Mouse (Mus musculus): Measurements from ENCODE around the gene Gm17079. TPM values are rescaled to one million over a fixed set of nuclear protein-coding genes. Genes with fewer than 3 reads are reported as not detected.
"Not testable (repeated sequence)": the region's sequence is repeated elsewhere in the genome, so short reads cannot be mapped to it uniquely, and the experiment has no call there.

The Gm17079 gene
- total RNA-seq (2015; ENCODE audit: low replicate concordance), result not detected in 2 replicates
- 0.68 TPM in 1 of 2 replicates, not detected in the other for total RNA-seq (2017; ENCODE audit: low replicate concordance)

DNA sequence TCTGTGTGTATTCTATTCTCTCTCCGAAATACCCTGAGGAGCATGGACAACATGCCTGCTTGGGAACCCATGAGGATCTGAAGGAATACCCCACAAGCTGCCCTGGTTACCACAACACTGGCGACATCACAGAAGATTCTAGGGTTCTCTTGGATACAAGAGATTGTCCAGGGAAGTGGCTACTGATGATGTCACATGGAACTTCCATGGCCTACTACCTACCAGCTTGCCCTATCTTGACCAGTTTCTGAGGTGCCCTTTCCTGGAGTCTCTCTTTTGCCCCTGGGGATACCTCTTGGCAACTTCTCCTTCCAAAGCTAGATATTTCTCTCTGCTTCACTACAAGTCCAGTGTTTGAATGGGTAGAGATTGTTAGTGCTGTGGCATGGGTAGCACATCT, at the start of gene Gm17079:
Gene Gm17079, minus strand, starts transcription at position 101 of the 400 bp plus-strand sequence.
- not testable (repeated sequence) for ATAC-seq (replicated peaks; ENCODE audit: low FRiP score, poor library complexity, severe bottlenecking)

DNA sequence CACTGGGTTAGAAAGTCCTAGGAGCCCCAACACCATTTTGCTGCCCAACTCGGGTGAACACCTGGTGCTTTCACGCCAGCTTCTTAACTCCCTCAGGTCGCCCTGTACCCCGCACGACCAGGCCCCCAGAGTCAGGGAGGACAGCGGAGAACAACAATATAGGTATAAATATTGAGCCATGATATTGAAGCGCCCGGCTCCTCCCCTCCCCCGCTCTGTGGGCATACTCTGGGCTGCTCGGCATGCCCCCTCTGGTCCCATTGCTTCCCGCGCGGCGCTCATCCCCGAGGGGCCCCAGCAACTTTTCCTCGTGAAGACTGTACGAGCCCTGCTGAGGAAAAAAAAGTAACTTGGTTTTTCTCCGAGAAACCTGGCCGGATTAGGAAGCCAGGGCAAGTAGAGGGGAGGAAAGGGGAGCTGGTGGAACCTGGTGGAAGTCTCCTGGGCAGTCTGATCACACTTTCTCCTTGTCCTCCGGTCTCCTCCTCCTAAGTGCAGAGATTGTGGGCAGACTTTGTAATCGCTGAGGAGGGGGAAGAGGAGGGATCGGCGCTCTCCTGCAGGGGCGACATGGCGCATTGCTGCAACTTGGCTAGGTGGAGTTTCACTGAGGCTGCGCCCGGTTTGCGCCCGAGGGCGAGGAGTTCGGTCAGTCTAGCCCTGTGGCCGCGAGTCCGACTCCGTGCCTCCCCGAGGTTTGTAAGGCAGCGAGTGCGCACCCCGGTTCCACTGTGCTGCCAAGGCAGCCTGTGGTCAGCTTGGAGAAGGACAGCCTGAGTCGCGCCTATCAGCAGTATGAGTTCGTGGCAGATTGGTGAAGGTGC, 45.3 kb upstream of the Gm17079 start:
- no peak for ATAC-seq (replicated peaks; ENCODE audit: low FRiP score, poor library complexity, severe bottlenecking)

DNA sequence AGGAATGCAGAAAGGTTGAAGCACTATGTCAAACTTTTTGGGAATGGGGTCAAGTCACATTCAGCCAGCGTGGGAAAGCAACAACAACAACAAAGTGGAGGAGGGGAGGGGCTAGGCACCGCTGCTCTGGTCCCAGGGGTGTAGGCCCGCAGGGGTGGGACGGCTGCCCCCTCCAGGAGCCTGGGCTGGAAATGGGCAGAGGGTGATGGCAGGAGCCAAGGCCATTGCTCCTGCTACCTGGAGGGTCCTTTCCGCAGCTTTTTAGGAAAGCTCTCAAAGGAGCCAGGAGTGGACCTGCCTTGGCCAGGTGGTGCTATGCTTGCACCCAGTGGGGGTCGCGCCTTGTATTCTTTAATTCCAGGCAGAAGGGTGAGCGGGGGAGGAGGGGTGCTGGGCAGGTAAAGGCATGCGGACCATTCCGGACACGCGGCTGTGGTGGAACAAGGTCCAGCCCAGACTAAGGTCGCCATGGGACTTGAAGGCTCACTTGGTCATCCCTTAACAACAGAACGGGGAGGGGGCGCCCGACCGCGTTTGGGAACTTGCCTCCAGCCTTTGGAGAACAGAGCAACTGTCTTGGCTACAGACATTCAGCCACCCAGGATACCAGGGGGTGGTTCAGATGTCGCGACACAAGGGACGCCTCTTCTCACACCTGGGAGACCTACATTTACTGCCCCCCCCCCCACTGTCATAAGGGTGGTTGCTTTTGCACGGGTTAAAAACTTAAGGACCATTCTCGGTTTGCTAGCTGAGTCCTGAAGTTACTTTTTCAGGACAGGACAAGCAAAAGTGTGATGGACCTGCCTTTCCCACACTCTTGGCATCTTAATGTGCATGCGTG, 44.1 kb upstream of the Gm17079 start:
- no peak for ATAC-seq (replicated peaks; ENCODE audit: low FRiP score, poor library complexity, severe bottlenecking)

DNA sequence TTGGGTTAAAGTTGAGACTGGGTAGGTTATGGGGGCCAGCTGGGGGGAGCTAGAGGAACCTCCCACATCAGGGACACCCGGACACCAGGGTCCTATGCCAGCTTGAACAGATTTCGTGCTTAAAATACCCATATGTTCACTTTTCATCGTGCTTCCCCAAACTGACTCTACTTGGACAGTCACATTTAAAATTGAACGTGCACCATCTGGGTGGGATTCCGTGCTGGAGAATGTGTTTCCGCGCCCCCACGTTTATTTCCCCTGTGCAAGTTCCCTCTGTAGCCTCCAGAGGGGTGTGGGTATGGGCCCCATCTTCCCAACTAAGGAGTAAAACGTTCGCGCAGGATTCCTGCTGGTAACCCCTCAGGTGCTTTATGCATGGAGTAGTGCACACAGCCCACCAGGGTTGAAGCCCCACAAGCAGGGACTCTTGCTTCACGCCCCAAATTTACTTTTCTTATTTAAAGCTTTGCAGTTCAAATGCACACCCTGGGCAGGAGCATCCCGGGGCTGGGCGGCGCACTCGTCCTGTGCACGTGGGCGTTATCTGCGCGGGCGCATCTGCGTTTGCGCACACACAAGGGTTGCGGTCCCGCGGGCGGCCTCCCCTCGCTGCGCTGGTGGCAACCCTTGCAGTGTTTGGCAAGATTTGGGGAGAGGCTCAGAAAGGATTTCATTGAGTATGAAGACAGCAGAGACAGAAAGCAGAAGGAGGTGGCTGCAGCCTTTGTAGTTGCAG, 43.3 kb upstream of the Gm17079 start:
- no peak for ATAC-seq (replicated peaks; ENCODE audit: low FRiP score, poor library complexity, severe bottlenecking)

DNA sequence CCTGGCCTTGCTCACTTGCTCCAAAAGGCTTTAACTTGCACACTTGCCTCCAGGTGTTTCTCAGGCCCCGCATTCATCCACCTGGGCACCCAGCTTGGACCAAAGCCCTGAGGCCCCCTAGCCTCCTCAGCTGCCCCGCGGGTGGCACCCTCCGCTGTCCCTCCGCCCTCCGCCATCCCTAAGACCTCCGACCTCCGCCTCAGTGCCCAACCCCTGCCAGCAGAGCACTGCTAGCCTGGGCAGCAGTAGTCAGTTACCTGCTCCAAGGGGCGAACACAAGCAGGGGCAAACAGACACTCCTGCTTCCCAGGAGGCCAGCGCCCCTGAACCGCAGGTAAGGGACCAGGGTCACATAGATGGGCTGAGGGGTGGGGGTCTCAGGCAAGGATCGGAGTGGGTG, 42.7 kb upstream of the Gm17079 start:
- ATAC-seq (replicated peaks; ENCODE audit: low FRiP score, poor library complexity, severe bottlenecking), result no peak

DNA sequence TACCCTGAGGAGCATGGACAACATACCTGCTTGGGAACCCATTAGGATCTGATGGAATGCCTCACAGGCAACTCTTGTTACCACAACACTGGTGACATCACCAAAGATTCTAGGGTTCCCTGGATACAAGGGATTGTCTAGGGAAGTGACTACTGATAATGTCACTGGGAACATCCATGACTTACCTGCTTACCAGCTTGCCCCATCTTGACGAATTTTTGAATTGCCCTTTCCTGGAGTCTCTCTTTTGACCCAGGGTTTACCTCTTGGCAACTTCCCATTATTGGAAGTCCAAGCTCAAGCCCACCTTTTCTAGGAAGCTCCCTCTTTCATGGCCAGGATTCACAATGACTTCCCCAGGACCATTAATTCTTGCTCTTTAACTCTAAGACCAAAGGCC, 21.8 kb upstream of the Gm17079 start, which contains the start of gene Gm5800:
Gene Gm5800, minus strand, starts transcription at position 101 of the 400 bp plus-strand sequence.
- no peak for ATAC-seq (replicated peaks; ENCODE audit: low FRiP score, poor library complexity, severe bottlenecking)

DNA sequence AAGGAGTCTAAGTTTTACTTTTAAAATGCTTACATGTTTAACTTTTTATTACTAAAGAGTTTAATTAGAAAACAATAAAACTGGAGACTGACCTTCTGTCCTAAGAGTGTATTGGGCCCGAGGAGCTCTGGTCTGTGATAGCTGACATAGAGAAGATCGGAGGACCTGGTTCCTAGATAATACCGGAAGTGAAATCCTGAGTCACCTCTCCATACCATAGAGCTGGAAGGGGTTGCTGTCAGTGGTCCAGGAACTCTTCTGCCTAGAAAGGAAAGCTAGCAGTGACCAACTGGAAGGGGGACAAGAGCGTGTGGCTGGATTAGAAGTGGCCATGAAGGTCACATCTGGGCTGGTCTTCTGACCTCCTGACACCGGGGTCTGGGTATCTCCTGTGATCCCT, 18.0 kb downstream of the Gm17079 start:
- ATAC-seq (replicated peaks; ENCODE audit: low FRiP score, poor library complexity, severe bottlenecking), result no peak

Other genes with a start within 250 kb of the Gm17079 start
- gene Vmn2r89, start 243.6 kb downstream of the Gm17079 start, total RNA-seq (2015; ENCODE audit: low replicate concordance), result not detected in 2 replicates
- not detected in 2 replicates for gene Vmn2r89, start 243.6 kb downstream of the Gm17079 start, total RNA-seq (2017; ENCODE audit: low replicate concordance)
- not detected in 2 replicates for gene Gm5622, start 142.7 kb downstream of the Gm17079 start, total RNA-seq (2015; ENCODE audit: low replicate concordance)
- gene Gm5622, start 142.7 kb downstream of the Gm17079 start, total RNA-seq (2017; ENCODE audit: low replicate concordance), result not detected in 2 replicates
- not detected in 2 replicates for gene Gm17175, start 121.4 kb downstream of the Gm17079 start, total RNA-seq (2015; ENCODE audit: low replicate concordance)
- not detected in 2 replicates for gene Gm17175, start 121.4 kb downstream of the Gm17079 start, total RNA-seq (2017; ENCODE audit: low replicate concordance)
- gene Gm17174, start 103.3 kb downstream of the Gm17079 start, total RNA-seq (2015; ENCODE audit: low replicate concordance), result not detected in 2 replicates
- not detected in 2 replicates for gene Gm17174, start 103.3 kb downstream of the Gm17079 start, total RNA-seq (2017; ENCODE audit: low replicate concordance)
- gene Gm17078, start 84.2 kb downstream of the Gm17079 start, total RNA-seq (2015; ENCODE audit: low replicate concordance), result not detected in 2 replicates
- gene Gm17078, start 84.2 kb downstream of the Gm17079 start, total RNA-seq (2017; ENCODE audit: low replicate concordance), result not detected in 2 replicates
- not detected in 2 replicates for gene Gm4181, start 59.8 kb downstream of the Gm17079 start, total RNA-seq (2015; ENCODE audit: low replicate concordance)
- gene Gm4181, start 59.8 kb downstream of the Gm17079 start, total RNA-seq (2017; ENCODE audit: low replicate concordance), result not detected in 2 replicates
- gene Gm5800, start 21.7 kb upstream of the Gm17079 start, total RNA-seq (2015; ENCODE audit: low replicate concordance), result not detected in 2 replicates
- not detected in 2 replicates for gene Gm5800, start 21.7 kb upstream of the Gm17079 start, total RNA-seq (2017; ENCODE audit: low replicate concordance)
- not detected in 2 replicates for gene Ang4, start 78.1 kb upstream of the Gm17079 start, total RNA-seq (2015; ENCODE audit: low replicate concordance)
- gene Ang4, start 78.1 kb upstream of the Gm17079 start, total RNA-seq (2017; ENCODE audit: low replicate concordance), result not detected in 2 replicates
- not detected in 2 replicates for gene AY358078, start 104.6 kb upstream of the Gm17079 start, total RNA-seq (2015; ENCODE audit: low replicate concordance)
- gene AY358078, start 104.6 kb upstream of the Gm17079 start, total RNA-seq (2017; ENCODE audit: low replicate concordance), result not detected in 2 replicates
- 35.1 and 35.2 TPM in 2 replicates for gene Ear6, start 158.2 kb upstream of the Gm17079 start, total RNA-seq (2015; ENCODE audit: low replicate concordance)
- 59.2 and 65.9 TPM in 2 replicates for gene Ear6, start 158.2 kb upstream of the Gm17079 start, total RNA-seq (2017; ENCODE audit: low replicate concordance)
- 3.1 TPM in 1 of 2 replicates, not detected in the other for gene Mettl17, start 189.4 kb upstream of the Gm17079 start, total RNA-seq (2015; ENCODE audit: low replicate concordance)
- 2.5 and 4.2 TPM in 2 replicates for gene Mettl17, start 189.4 kb upstream of the Gm17079 start, total RNA-seq (2017; ENCODE audit: low replicate concordance)
- not detected in 2 replicates for gene Slc39a2, start 197.4 kb upstream of the Gm17079 start, total RNA-seq (2015; ENCODE audit: low replicate concordance)
- gene Slc39a2, start 197.4 kb upstream of the Gm17079 start, total RNA-seq (2017; ENCODE audit: low replicate concordance), result not detected in 2 replicates
- 0.77 and 6.1 TPM in 2 replicates for gene Ndrg2, start 218.7 kb upstream of the Gm17079 start, total RNA-seq (2015; ENCODE audit: low replicate concordance)
- gene Ndrg2, start 218.7 kb upstream of the Gm17079 start, total RNA-seq (2017; ENCODE audit: low replicate concordance), result 5.3 and 6.4 TPM in 2 replicates
- not detected in 2 replicates for gene Tppp2, start 223.0 kb upstream of the Gm17079 start, total RNA-seq (2015; ENCODE audit: low replicate concordance)
- not detected in 2 replicates for gene Tppp2, start 223.0 kb upstream of the Gm17079 start, total RNA-seq (2017; ENCODE audit: low replicate concordance)
- not detected in 2 replicates for gene Rnase13, start 227.3 kb upstream of the Gm17079 start, total RNA-seq (2015; ENCODE audit: low replicate concordance)
- gene Rnase13, start 227.3 kb upstream of the Gm17079 start, total RNA-seq (2017; ENCODE audit: low replicate concordance), result not detected in 2 replicates

Measured in erythroblast, adult 5-6 weeks (primary cell).